Mouse (Mus musculus) thymus, postnatal 4 days (tissue): ENCODE measurements around the gene Zmiz1.

Experiments
- DNase-seq: peaks from one replicate; pipeline ENCODE4 v3.0.0; 2021

The Zmiz1 gene

DNA sequence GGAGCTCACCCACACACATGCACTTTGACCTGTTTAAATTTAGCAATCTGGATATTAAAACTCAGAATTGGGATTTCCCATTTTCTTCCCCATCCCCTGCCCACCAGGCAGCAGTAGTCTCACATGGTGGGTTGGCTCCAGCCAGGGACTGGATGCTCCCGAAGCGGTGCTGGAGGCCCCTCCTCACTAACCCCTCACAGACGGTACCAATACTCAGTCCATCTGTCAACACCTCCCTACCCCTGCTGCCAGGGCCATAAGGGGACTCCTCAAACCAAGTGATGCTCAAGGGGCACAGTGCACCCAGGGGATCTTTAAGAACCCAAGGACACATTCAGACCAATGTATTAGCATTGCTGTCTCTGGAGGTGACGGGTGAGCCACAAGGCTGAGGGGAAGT lies 251.7 kb downstream of the Zmiz1 start:
- DNase-seq, result no peak

DNA sequence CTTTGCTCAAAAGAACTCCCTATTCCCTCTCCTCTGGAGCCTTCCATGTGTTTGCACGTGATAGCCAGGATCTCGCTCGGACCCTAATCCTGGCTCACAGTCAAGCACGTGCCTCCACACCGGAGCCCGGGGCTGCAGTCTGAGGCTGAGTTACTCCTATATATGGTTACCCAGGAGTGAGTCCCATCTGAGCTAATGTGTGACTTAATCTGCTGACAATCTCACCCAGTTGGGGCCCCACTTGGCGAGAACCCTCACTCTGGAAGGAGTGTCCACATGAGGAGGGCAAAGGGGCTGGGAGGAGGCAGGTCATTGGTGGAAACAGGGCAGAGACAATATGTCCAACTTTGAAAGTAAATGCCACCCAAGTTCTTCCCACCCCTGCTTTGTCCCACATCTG lies 252.2 kb downstream of the Zmiz1 start:
- no peak for DNase-seq

DNA sequence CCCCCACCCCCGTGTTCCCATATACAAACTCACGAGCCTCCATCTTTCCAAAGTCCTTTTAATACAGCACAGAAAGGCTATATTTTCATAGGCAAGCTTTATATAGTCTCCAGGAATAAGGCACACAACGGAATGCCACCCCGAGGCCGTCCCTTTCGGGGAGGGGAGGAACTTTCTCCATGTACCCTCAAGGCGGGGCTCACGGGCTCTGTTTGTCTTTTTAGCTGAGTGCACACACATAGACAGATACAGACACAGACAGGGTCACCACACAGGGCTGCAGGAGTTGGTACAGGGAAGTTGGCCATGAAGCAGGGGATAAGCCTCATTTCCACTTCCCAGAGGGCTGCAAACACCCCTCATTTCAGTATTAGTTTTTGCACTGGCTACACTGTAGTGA lies 252.6 kb downstream of the Zmiz1 start:
- DNase-seq, result no peak

DNA sequence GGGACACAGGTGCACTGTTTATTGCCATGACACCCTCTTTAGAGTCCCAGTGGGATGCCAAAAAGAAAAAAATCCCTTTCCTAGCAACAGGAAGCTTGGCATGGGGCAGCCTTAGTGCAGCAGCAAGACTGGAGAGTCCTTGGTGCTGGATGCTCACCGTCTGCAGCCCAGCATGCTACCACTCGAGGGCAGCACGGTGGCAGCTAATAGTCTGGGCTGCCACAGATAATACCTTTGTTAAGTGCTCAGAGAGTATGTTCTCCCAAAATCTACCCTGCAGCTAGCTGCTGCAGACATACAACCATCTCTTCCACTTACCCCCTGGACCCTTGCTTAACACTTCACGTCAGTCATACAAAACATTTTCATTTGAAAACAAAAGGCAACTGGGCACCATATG lies 254.5 kb downstream of the Zmiz1 start:
- peak; percentile 70 for DNase-seq
